Mouse (Mus musculus) megakaryocyte progenitor cell, adult 5-6 weeks (primary cell): Measurements from ENCODE around the gene Inpp4a. TPM values are rescaled to one million over a fixed set of nuclear protein-coding genes. Genes with fewer than 3 reads are reported as not detected.

Source experiments
- ATAC-seq: replicated peaks from 2 replicates; pipeline ENCODE4 v1.8.0; 2016; ENCODE audit warnings: mild to moderate bottlenecking, moderate TSS enrichment, inconsistent platforms; ENCODE audit not compliant: poor library complexity
- total RNA-seq, 2 experiments: library from RNA; stranded (forward) in 1 of 2; stranded (reverse) in 1 of 2; fragments of 157-497, 149-512 nt in 1 of 2; fragments of 200-1000 nt in 1 of 2; gene quantifications; 2 replicates each; pipeline versions ENCODE4 v1.2.3 to v1.2.4; 2015 to 2017

The Inpp4a gene
- total RNA-seq, 2 experiments from 2014 or later, result 8.5 to 10.0 TPM

DNA sequence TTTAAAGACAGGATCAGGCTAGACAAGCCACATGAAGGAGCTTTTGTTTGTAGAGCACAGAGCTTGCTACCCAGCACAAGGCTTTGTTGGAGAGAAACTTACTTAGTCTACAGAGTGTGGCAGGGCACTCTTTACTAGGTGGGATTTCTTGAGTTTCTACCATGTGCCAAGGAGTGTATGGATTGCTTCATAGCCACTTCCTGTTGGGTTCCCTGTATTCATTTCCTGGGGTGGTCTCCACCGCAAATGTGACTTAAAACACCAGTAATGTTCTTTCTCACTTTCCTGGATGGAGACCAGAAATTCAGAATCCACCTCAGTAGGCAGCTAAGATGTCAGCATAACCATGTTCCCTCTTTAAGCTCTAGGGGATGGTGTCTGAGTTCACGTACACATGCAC lies 18.9 kb downstream of the Inpp4a start:
- ATAC-seq, result peak; percentile 50

DNA sequence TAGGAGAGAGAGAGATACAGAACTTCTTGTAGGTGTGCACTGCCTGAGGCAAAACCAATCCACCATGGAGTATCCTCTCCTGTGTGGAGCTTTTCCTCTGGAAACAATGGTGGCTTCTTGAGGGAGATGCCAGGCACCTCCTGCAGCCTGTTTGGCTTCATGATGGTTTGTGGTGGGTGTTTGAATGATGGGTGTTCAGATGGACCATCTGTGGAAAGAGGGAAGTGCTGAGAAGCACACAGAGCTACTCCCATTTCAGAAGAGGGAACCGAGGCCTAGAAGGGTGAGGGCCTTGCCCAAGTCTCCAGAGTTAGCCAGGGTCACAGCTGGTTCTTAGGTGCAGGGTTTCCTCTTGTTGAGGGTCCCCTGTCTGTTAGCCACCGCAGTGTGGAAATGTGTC lies 23.0 kb downstream of the Inpp4a start:
- ATAC-seq, result peak; percentile 76

DNA sequence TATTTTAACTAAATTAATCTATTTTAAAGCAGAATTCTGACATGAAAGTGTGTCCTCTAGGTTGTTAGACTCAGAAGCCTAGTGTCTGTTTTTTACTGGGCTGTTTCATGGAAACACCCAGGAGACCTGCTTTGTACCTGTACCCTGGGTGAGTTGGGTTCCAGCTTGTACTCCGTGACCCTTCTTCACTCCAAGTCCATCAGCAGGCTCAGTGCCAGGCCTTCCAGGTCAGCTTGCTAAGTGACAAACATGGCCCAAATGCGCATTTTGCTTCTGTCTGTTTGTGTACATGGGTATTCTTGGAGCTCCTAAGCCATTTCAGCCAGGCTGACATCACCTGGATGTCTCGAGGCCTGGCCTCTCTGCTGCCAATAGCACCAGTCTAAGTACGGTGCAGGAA lies 23.5 kb downstream of the Inpp4a start:
- no peak for ATAC-seq

DNA sequence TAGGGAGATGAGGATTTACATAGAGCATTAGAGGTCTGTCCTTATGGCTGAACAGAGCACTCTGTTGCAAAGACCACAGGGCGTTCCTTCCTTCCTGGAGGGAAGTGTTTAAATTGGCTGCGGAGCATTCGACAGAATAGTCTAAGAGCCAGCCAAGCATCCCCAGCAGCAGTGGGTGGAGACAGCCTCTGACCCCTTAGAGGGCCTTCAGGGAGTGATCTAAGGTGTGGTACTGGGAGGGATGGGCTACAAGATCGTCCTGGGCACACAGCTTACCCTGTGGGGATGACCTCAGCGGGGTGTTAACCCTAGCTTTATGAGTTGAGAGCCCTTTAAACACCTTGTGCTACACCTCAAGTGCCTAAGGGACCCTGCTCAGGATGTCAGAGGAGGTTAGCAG lies 24.9 kb downstream of the Inpp4a start:
- ATAC-seq, result no peak

DNA sequence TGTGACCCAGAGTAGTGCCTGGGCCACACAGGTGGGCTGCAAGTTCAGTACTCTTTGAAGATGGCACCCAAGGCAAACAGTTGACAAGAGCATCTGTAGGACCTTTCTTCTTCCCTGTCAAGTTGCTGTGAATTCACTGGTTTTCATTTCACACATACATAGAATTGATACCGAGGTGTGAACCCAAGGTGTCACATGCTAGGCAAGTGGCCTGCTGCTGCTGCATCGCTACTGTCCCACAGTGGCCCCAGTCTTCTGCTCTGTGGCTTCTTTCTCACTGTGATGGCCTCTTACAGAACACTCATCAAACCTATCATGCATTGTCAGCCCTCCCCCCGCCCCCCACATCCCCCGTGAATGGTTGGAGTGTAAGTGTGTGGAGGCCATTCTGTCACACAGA lies 27.6 kb downstream of the Inpp4a start:
- no peak for ATAC-seq

DNA sequence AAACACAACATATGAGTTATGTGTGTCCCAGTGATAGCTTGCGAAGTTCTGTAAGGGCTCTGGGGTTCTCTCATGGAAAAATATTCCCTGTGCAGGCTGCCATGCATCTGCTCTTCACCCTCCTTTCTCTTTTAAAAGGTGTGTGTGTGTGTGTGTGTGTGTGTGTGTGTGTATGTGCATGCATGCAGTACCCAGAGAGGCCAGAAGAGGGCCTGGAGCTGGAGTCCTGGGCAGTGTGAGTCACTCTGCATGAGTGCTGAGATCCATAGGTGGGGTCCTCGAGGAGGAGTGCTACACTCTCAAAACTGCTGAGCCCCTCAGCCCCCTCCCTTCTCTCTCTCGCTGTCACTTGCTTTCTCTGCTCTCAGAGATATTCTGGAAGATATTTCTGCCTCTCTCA lies 29.5 kb downstream of the Inpp4a start:
- ATAC-seq, result no peak

DNA sequence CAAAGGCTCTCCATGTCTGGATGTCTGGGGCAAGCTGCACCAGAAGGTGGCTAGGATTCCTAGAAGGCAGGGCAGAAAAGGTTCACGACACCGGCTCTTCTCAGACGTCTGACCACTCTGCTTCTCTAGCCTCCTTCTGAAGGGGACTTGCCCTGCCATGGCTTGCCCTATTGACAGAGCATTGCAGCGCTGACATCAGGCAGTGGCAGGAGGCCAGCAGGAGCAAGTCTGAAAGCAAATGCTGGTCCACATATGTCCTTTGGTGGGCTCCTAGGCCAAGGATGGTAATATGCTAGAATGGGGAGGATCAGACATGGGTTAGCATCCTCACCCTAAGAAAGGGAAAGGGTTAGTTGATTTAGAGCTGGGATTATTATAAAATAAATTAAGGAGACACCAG lies 30.2 kb downstream of the Inpp4a start:
- ATAC-seq, result no peak

DNA sequence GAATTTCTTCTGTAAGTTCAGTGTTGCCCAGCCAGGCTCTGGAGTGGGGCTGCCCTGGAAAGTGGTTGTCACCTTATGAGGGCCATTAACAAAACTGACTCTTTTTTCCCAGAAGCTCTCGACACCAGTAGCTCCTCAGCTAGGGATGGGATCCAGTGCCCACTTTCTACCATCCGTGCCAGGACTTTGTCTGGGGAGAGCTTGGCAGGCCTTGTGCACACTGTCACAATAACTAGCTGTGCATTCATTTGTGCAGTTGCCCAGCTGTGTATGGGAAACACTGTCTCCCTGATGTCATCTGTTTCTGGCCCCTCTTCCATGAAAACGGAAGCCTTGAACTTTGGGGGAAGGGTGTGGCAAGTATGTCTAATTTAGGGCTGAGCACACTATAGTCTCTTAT lies 33.1 kb downstream of the Inpp4a start:
- ATAC-seq, result no peak

DNA sequence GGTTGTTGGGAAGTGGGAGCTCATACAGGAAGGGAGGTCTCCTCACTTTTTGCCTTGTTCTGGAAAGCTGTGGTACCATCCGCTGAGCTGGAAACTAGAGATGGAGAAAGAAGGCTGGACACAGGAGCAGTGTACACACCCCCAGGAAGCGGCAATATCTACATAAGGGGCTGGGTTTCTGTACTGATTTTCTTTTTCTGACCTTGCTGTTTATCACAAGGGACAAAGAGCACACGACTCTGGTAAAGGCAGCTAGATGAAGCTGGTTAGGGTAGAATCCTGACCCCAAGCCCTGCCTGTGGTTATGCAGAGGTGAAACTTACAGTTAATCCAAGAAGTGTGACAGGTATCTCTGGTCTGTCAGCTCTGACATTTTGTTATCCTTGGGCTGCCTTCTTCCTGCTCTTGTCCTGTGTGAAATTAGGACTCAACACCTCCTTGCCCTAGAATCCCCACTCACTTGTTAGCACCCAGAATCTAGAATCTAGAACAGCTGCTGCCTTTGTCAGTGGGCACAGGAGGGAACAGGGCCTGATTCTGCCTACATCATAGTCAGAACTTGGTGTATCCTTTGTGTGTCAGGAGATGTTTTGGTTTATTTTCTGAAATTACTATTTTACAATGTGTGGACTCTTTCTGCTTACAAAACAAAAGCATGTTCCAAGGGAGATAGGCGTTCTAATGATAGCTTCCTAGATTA lies 34.2 kb downstream of the Inpp4a start:
- ATAC-seq, result no peak

DNA sequence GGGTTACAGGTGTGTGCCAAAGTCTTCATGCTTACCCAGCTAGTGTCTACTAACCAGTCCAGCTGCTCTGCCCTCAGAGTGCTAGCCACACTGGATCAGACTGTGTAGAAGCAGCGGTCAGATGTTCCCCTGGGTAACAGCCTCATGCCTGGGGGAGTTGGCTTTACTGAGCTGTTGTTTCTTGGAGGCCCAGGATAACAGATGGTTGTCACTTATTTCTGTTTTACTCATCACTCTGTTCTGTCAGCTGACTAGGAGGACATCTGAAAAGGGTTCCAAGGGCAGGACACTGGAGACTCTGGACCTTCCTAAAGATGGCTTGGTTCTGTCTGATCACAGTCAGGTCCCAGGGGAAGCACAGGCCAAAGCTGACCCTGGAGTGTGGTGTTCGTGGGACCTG lies 36.4 kb downstream of the Inpp4a start:
- ATAC-seq, result no peak

DNA sequence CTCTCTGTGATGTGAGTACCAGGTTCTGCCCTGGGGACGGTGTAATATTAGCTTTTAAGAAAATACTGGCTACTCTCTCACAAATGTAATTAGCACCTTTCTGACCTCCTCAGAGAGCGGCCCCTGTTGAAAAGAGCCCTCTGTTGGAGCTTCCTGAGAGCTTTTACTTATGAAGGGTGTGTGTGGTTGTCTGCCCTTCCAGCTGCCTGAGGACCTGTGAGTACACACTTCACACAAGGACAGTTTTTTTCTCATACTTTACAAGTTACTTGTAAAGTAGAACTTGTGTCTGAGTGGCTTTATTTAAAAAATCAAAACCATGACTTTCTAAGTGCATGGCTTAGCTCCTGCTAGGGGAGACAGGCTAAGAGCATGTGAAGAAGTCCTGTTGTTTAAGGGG lies 37.1 kb downstream of the Inpp4a start:
- no peak for ATAC-seq

DNA sequence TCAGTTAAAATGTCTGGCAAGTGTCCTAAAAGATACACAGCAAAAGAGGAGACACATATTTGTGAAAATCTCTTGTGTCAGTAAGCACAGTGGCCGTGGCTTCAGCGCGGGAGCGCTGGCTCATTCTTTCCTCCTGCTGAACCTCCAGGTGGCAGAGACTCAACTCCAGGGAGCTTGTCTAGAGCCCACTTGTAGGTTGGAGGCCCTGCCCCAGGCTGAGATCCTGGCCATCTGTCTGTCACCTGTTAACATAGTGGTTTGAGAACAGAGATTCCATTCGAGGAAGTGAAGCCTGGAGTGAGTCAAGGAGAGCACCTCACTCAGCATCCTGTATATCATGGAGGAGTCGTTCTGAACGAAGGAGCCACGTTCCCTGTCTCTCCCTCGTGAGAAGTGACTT lies 37.6 kb downstream of the Inpp4a start:
- ATAC-seq, result no peak

DNA sequence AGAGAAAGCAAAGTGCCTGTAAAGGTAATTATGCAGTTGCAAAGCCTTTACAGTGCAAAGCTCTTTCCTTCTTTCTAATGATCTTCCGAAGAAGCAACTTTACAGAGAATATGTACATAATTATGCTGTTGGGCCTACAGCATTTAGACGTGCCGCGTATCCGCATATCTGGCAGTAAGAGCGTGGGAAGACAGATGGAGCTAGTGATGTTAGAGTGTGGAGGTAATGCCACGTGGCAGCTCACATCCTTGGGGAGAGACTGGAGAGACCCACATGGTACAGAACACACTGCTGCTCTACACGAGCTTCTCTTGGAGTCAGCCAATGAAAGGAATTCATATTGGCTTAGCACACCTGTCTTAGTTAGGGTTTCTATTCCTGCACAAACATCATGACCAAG lies 39.5 kb downstream of the Inpp4a start:
- ATAC-seq, result no peak

DNA sequence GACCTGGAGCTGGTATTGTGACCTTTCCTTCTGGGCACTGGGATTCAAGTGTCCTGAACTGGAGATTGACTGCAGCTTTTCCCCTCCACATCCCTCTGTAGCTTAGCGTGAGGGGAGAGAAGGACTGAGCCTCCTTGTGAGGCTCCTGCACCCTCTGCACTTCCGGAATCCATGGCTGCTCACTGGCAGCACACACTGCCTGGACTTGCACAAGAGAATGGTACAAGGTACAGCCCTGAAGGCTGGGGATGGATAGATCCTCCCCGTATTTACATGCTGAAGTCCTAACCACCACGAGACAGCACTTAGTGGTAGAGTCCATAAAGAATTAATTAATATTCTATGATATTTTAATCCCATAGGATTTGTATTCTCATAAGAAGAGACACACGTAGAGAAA lies 41.7 kb downstream of the Inpp4a start:
- ATAC-seq, result no peak

DNA sequence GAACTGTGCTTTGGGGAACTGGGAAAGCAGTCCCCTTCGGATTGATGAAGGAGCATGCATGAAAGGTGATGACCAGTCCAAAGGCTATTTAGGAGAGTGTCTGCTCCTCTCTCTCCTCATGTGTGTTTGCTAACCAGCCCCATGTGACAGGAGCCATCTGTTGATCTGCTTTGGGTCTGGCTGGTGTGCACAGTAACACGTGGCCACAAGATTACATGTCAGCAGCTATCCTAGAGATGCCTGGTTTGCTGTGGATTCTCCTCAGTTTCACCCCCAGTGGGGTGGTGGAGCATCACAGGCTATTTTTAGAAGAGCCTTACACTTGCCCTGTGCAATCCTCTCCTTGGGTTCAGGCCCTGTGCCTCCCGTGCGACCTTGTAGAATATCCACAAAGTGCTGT lies 42.2 kb downstream of the Inpp4a start:
- ATAC-seq, result no peak

DNA sequence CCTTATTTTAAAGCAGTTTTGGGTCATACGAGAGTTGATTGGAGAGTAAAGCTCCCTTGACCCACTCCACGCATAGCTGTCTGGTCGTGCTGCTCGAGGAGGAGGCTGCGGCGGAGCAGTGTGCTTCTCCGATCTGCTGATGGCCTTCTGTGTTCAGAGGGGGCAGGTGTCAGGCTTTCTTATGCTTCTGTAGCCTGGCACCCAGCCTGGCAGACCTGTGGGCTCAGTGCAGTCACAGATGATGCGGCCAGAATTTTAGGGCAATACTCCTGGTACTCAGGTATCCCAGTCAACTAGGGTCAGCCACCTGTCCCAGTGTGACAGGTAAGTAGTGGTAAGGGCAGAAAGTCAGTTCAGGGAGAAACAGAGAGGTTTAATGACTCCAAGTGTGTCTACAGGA lies 42.9 kb downstream of the Inpp4a start:
- ATAC-seq, result no peak

DNA sequence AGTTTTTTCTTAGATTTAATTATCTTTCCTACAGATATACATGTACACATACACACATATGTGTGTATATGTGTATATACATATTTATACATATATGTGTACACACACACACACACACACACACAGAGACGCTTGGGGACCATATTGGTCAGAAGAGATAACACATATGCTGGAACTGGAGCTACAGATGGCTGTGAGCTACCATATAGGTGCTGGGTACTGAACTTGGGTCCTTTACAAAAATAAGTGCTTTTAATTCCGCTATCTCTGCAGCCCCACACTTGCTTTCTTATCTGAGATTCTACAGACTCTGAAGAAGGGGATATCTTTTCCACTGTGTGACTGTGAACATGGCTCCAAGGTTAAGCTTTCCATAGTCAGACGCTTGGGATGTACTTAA lies 43.6 kb downstream of the Inpp4a start:
- ATAC-seq, result peak; percentile 33

DNA sequence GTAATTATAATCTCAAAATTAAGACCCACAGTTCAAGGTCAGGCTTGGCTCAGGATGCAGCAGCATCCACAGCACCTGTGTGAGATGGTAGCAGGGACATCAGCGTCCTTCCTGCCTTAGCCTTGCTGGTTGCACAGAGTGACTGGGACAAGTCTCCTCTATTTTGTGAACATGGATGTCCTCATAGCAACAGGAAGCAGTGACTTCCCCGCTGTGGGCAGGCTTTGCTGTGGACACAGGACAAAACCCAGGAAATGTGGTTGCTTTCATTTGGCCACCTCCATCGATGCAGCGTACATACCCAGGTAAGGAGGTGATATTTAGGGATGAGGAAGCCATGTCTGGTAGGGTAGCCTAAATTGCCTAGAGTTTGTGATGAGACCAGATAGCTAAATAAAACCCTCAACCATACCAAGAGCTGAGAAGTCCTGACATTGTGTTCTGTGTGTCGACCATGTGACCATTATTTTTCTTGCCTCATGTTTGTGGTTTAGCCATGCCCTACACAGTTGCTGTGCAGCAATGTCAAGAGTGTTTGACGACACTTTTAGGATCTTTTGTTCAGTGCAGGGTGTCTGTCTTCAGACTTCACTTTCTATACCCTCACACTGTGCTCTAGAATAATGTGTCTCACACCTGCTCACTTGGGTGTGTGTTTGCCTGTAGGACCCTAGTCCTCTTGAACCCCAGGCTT lies 44.7 kb downstream of the Inpp4a start:
- ATAC-seq, result peak; percentile 78

DNA sequence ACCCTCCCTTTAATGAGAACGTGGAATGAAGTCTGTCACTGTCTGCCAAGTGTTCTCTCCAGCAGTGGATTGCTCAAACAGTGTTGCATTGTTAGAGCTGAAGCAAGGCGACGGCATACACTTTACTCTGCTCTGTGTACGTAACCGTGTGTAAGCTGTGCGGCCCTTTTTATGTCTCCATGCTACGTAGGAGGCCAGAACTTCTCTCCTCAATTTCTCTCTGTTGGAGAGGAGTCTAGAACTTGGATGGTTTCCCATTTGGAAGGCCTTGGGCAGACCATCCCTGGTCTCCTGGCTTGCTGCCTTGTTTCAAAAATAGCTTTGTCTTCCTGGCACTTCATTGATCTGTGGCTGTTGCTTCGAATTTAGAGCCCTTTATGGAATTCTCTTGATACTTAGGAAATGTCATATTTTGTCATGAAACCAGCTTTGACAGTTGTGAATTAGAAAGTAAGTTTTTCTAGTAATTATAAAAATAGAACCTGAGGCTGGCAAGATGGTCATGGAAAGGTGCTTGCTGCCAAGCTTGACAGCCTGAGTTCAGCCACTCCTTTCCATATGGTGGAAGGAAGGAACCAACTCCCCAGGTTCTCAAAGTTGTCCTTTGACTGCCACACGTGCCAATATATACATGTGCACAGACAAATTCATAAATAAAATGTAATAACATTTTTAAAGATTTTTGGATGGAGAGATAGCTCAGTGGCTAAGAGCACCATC lies 47.9 kb downstream of the Inpp4a start:
- no peak for ATAC-seq

DNA sequence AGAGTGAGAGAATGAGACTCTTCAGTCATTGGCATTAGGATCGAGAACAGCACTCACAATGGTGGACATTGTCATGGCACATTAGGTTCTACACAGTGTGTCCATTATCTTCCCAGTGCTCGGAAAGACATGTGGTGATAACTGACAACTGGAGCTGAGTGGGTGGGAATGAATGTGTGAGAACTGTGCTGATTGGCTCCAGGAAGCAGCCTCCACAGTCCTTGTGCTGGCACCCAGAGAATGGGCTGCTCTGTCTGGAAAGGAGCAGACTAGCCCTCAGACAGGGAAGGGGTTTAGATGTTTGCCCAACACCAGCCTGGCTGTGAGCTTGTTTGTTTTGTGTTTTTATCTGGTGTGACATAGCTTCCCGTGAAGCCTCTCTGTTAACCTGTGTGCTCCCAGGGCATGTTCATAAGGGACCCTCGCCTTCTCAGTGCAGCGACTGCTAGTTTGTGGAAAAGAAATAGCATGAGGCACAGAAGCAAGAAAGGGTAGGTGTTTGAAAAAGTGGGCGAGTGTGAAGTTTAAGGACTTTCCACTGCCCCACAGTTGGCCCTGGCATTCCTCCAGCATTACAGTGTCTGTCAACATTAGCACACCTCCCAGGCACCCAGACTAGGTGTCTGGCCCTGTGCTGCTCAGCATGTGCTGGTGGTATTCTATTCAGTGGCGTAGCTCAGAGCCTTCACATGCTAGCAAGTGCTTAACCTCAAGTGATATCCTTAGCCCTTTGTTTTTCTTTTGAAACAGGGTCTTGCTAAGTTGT lies 51.4 kb downstream of the Inpp4a start:
- no peak for ATAC-seq

DNA sequence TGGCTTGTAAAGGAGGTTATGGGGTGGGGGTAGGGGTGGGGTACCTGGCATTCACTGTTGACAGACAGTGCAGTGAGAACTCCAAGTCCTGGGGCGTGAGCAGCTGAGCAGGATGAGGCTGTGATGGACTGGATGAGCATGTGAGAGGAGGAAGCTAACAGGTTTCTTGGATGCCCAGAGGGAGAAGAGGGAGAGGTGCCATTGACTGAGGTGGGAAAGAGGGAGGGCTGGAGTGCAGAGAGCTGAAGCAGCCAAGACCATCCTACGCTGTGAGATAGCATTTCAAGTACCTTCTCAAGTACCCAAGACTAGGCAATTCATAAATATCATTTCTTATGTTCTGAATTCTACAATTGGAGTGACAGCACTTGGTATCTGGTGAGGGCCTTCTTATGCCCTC lies 52.3 kb downstream of the Inpp4a start:
- ATAC-seq, result no peak

DNA sequence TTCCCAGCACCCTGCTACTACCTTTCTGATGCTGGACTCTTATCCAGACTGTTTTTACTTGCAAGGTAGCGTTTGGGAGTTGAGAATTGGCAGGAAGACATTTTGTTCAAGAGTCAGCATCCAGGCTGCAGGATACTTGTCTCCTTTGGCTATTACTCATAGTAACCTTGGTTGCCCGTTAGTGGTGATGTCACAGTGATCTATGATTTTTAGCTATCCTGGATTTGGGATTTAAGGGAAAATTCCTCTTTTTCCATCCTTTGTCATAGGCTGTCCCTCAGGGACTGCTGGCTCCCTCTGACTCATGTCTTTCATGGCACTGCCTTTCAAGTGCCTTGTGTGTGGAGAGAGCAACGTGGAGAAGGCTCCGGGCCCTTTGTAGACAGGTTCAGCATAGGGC lies 53.8 kb downstream of the Inpp4a start:
- ATAC-seq, result no peak
